In the genomic region with DNA sequence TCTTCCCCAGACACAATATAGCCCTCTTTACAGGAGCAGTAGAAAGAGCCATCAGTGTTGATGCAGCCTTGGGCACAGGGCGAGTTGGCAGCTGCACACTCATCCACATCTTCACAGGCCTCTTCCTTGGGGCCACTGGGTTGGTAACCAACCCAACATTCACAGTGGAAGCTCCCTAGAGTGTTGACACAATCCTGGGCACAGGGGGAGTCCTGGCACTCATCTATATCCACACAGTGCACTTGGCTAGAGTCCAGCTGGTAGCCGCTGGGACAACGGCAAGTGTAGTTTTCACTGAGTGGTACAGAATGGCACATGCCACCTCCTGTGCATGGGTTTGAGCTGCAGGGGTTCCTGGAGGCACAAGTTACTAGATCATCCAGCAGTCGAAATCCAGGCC, we compare ENCODE assay signal across 8 mouse cellular contexts. TPM values are rescaled to one million over a fixed set of nuclear protein-coding genes. Genes with fewer than 3 reads are reported as not detected.
DNase-seq lines count a peak whose midpoint lies in the region; ATAC-seq lines count a peak whose summit lies in the region.

No protein-coding gene starts in this region.

- no peaks in the 10 kb centered on the region for H3K36me3 ChIP-seq in midbrain, embryonic 13.5 days
- no peaks in the 10 kb centered on the region for H3K36me3 ChIP-seq in midbrain, embryonic 15.5 days (replicated peaks)
- H3K36me3 ChIP-seq in limb, embryonic 10.5 days = no peaks in the 10 kb centered on the region
- no peaks in the 10 kb centered on the region for H3K36me3 ChIP-seq in neural tube, embryonic 15.5 days

- no peaks in the 10 kb centered on the region for H3K27me3 ChIP-seq in midbrain, embryonic 13.5 days
- no peaks in the 10 kb centered on the region; the same call in 1 of the 2 replicates for H3K27me3 ChIP-seq in midbrain, embryonic 15.5 days (replicated peaks)
- 0 out of 2 replicates have a peak, but pooled peaks cover 4% of the 10 kb centered on the region for H3K27me3 ChIP-seq in limb, embryonic 10.5 days (ENCODE audit: low read depth, poor library complexity, severe bottlenecking)
- no peaks in the 10 kb centered on the region for H3K27me3 ChIP-seq in neural tube, embryonic 15.5 days (replicated peaks)

- WGBS in midbrain, embryonic 13.5 days = 80% methylated on average over 4 of the region's 4 CpGs
- WGBS in midbrain, embryonic 15.5 days = 79% methylated on average over 4 of the region's 4 CpGs
- WGBS in limb, embryonic 10.5 days = 89% methylated on average over 4 of the region's 4 CpGs
- WGBS in neural tube, embryonic 15.5 days = 59% methylated on average over 4 of the region's 4 CpGs

- no peak overlapping the region for H3K9ac ChIP-seq in midbrain, embryonic 13.5 days (replicated peaks)
- H3K9ac ChIP-seq in midbrain, embryonic 15.5 days = no peak overlapping the region
- no peak overlapping the region for H3K9ac ChIP-seq in neural tube, embryonic 15.5 days (replicated peaks)

- DNase-seq in adrenal gland, adult (ENCODE audit: inconsistent age in 2 of 2, low spot score in 1 of 2) = peak; percentile 18 to 53
- no peak for DNase-seq in adrenal gland, adult 8-10 months
- DNase-seq in limb, embryonic 10.5 days (ENCODE audit: low spot score) = no peak
- no peak for DNase-seq in left cerebral cortex, adult 18-20 months (ENCODE audit: low spot score in 2 of 2)
- DNase-seq in gastrocnemius, postnatal 14 days = no peak

- no peak overlapping the region for H3K4me3 ChIP-seq in midbrain, embryonic 13.5 days (replicated peaks)
- no peak overlapping the region for H3K4me3 ChIP-seq in midbrain, embryonic 15.5 days
- H3K4me3 ChIP-seq in limb, embryonic 10.5 days = peak overlapping the region; percentile 18
- peak overlapping the region; percentile 19; the same call in 1 of the 2 replicates for H3K4me3 ChIP-seq in neural tube, embryonic 15.5 days (replicated peaks)

- no peaks in the 10 kb centered on the region for H3K9me3 ChIP-seq in midbrain, embryonic 13.5 days
- H3K9me3 ChIP-seq in midbrain, embryonic 15.5 days = no peaks in the 10 kb centered on the region
- H3K9me3 ChIP-seq in limb, embryonic 10.5 days (replicated peaks) = no peaks in the 10 kb centered on the region
- H3K9me3 ChIP-seq in neural tube, embryonic 15.5 days (replicated peaks) = no peaks in the 10 kb centered on the region

- intact Hi-C loops in gastrocnemius, postnatal 14 days (cut with DNase I; ENCODE audit: low total_unique reads) = no loop called here

- no peaks in the 10 kb centered on the region for H3K4me1 ChIP-seq in midbrain, embryonic 13.5 days (replicated peaks)
- H3K4me1 ChIP-seq in midbrain, embryonic 15.5 days = no peaks in the 10 kb centered on the region
- no peaks in the 10 kb centered on the region for H3K4me1 ChIP-seq in limb, embryonic 10.5 days
- H3K4me1 ChIP-seq in neural tube, embryonic 15.5 days = no peaks in the 10 kb centered on the region

- H3K4me2 ChIP-seq in midbrain, embryonic 13.5 days (replicated peaks) = no peak overlapping the region
- H3K4me2 ChIP-seq in midbrain, embryonic 15.5 days = no peak overlapping the region
- no peak overlapping the region for H3K4me2 ChIP-seq in neural tube, embryonic 15.5 days

- ATAC-seq in midbrain, embryonic 13.5 days = peak; percentile 30; the same call in 1 of the 2 replicates
- ATAC-seq in midbrain, embryonic 15.5 days (replicated peaks) = no peak
- ATAC-seq in neural tube, embryonic 15.5 days (ENCODE audit: low FRiP score) = no peak

- no peak overlapping the region for H3K27ac ChIP-seq in midbrain, embryonic 13.5 days
- no peak overlapping the region for H3K27ac ChIP-seq in midbrain, embryonic 15.5 days
- no peak overlapping the region for H3K27ac ChIP-seq in limb, embryonic 10.5 days
- 0 out of 2 replicates have a peak overlapping the region, but pooled peaks have one; percentile 5 for H3K27ac ChIP-seq in neural tube, embryonic 15.5 days (replicated peaks)

RNA-seq across cellular contexts. Expression of a gene that starts 1.2 kb away (rescaled TPM):
- 10 to 100 TPM; 16.0 to 29.4 (median 23.4) TPM for total RNA-seq in adrenal gland, adult 8-10 months (2022)
- polyA plus RNA-seq in midbrain, embryonic 13.5 days (2015; fragmentation: Nextera tagmentation; extraction: Ambion mirVana) = 6.4 and 6.7 TPM in 2 replicates
- polyA plus RNA-seq in midbrain, embryonic 15.5 days (2015; fragmentation: Nextera tagmentation; extraction: Ambion mirVana) = 8.1 and 8.7 TPM in 2 replicates
- 5.0 and 5.5 TPM in 2 replicates for polyA plus RNA-seq in limb, embryonic 10.5 days (2016; fragmentation: Nextera tagmentation; extraction: Ambion mirVana)
- 7.6 and 9.2 TPM in 2 replicates for polyA plus RNA-seq in neural tube, embryonic 15.5 days (2015; fragmentation: Nextera tagmentation; extraction: Ambion mirVana)
- 1 to 10 TPM; 4.6 to 5.3 TPM for total RNA-seq in left cerebral cortex, adult 18-20 months (2021)
- 10 to 100 TPM; 60.5 to 73.6 TPM for total RNA-seq in gastrocnemius, postnatal 14 days (2021)

RNA-seq across cellular contexts. Expression of a gene that starts 34.2 kb away (rescaled TPM):
- 10 to 100 TPM; 18.6 to 31.2 (median 28.2) TPM for total RNA-seq in adrenal gland, adult 8-10 months (2022)
- polyA plus RNA-seq in midbrain, embryonic 13.5 days (2015; fragmentation: Nextera tagmentation; extraction: Ambion mirVana) = 4.5 and 4.8 TPM in 2 replicates
- polyA plus RNA-seq in midbrain, embryonic 15.5 days (2015; fragmentation: Nextera tagmentation; extraction: Ambion mirVana) = 13.0 and 14.6 TPM in 2 replicates
- polyA plus RNA-seq in limb, embryonic 10.5 days (2016; fragmentation: Nextera tagmentation; extraction: Ambion mirVana) = 2.8 and 4.0 TPM in 2 replicates
- polyA plus RNA-seq in neural tube, embryonic 15.5 days (2015; fragmentation: Nextera tagmentation; extraction: Ambion mirVana) = 6.7 and 8.0 TPM in 2 replicates
- 10 to 100 TPM; 11.4 to 20.3 TPM for total RNA-seq in left cerebral cortex, adult 18-20 months (2021)
- 10 to 100 TPM; 19.3 to 27.9 TPM for total RNA-seq in gastrocnemius, postnatal 14 days (2021)

RNA-seq across cellular contexts. Expression of a gene that starts 47.0 kb away (rescaled TPM):
- total RNA-seq in adrenal gland, adult 8-10 months (2022) = under 1 TPM; 0.23 to 0.65 (median 0.33) TPM
- polyA plus RNA-seq in midbrain, embryonic 13.5 days (2015; fragmentation: Nextera tagmentation; extraction: Ambion mirVana) = 0.79 and 1.5 TPM in 2 replicates
- polyA plus RNA-seq in midbrain, embryonic 15.5 days (2015; fragmentation: Nextera tagmentation; extraction: Ambion mirVana) = 3.4 and 3.9 TPM in 2 replicates
- 0.18 and 0.26 TPM in 2 replicates for polyA plus RNA-seq in limb, embryonic 10.5 days (2016; fragmentation: Nextera tagmentation; extraction: Ambion mirVana)
- 3.2 and 3.8 TPM in 2 replicates for polyA plus RNA-seq in neural tube, embryonic 15.5 days (2015; fragmentation: Nextera tagmentation; extraction: Ambion mirVana)
- total RNA-seq in left cerebral cortex, adult 18-20 months (2021) = 10 to 100 TPM; 27.4 to 35.5 TPM
- total RNA-seq in gastrocnemius, postnatal 14 days (2021) = under 1 TPM; 0.20 to 0.43 TPM

Comparison
In these comparisons a context has a peak if more than half of its experiments do, and no peak if none do; other contexts are left out.
1. DNase-seq: peak in adrenal gland, adult (2 of 2); none in adrenal gland, adult 8-10 months (single experiment), limb, embryonic 10.5 days (single experiment), left cerebral cortex, adult 18-20 months (0 of 2) and gastrocnemius, postnatal 14 days (single experiment).
2. H3K4me3 ChIP-seq: peak in limb, embryonic 10.5 days (single experiment) and neural tube, embryonic 15.5 days (single experiment); none in midbrain, embryonic 13.5 days (single experiment) and midbrain, embryonic 15.5 days (single experiment).